Mouse (Mus musculus): Measurements from ENCODE around the gene Fgfr1op2. TPM values are rescaled to one million over a fixed set of nuclear protein-coding genes. Genes with fewer than 3 reads are reported as not detected.

Fgfr1op2 gene
- total and polyA plus RNA-seq, 3 experiments, result 73.0 to 101 (median 94.1) TPM

- Histone ChIP-seq H3K9ac (ENCODE audit: insufficient read depth, low read depth) (no peak overlapping the region), H3K27me3 (replicated peaks) (no peaks in the 10 kb centered on the region), H3K27ac (ENCODE audit: insufficient read depth, low read depth) (no peak overlapping the region), H3K4me2 (ENCODE audit: insufficient read depth, low read depth, poor library complexity, severe bottlenecking) (no peak overlapping the region), H3K36me3 (replicated peaks in 1 of 2; ENCODE audit: control insufficient read depth in 1 of 2, insufficient read depth in 1 of 2, low read length in 1 of 2) (peaks cover 56 to 84% of the 10 kb centered on the region in 2 experiments), H3K9me3 (replicated peaks; ENCODE audit: low read length) (peaks cover 2% of the 10 kb centered on the region), H3K4me1 (ENCODE audit: control insufficient read depth in 1 of 2, insufficient read depth in 2 of 2) (peaks cover 2 to 16% of the 10 kb centered on the region in 2 experiments; a peak in 3 of 4 replicates), H3K4me3 (replicated peaks in 1 of 3; ENCODE audit: low read depth in 2 of 3, low read length in 2 of 3, poor library complexity in 1 of 3) (no peak overlapping the region), H3K79me2 (replicated peaks; ENCODE audit: control insufficient read depth, extremely low read depth, insufficient read depth, poor library complexity, severe bottlenecking) (no peaks in the 10 kb centered on the region)
- DNase-seq (ENCODE audit: extremely low read depth), result no peak
- in situ Hi-C loops (cut with MboI; ENCODE audit: low pct_ligation_motif_present, low pct_unique_long_range_greater_than_20kb, low sequenced_read_pairs), result no loop called here
- TF ChIP-seq MAX (IDR thresholded peaks at IDR 0.05; ENCODE audit: low read length) (no peak), PAX5 (IDR thresholded peaks at IDR 0.05; ENCODE audit: low read length) (no peak), KAT2A (IDR thresholded peaks at IDR 0.05; ENCODE audit: insufficient replicate concordance, low read length) (no peak), CTCF (conservative IDR thresholded peaks at IDR 0.05 in 1 of 2, IDR thresholded peaks at IDR 0.05 in 1 of 2; ENCODE audit: low read depth in 2 of 2, low read length in 2 of 2) (no peak), RAD21 (IDR thresholded peaks at IDR 0.05; ENCODE audit: low read depth, low read length) (no peak), RCOR1 (conservative IDR thresholded peaks at IDR 0.05; ENCODE audit: low read depth, low read length) (no peak), USF1 (IDR thresholded peaks at IDR 0.05; ENCODE audit: low read depth, low read length) (no peak), ZNF384 (IDR thresholded peaks at IDR 0.05; ENCODE audit: low read depth, low read length) (no peak)
- dilution Hi-C loops (cut with MboI; ENCODE audit: extremely low pct_ligation_motif_present, extremely low pct_unique_long_range_greater_than_20kb, low sequenced_read_pairs), result no loop called here
These were observed 36.9 kb downstream of the Fgfr1op2 start for GRCm38 (mm10) chr6:146613907-146614306.

- peaks cover 2 to 16% of the 10 kb centered on the region in 2 experiments; a peak in 3 of 4 replicates for H3K4me1 ChIP-seq (ENCODE audit: control insufficient read depth in 1 of 2, insufficient read depth in 2 of 2)
- H3K4me3 ChIP-seq (replicated peaks in 1 of 3; ENCODE audit: low read depth in 2 of 3, low read length in 2 of 3, poor library complexity in 1 of 3), result no peak overlapping the region
- H3K79me2 ChIP-seq (replicated peaks; ENCODE audit: control insufficient read depth, extremely low read depth, insufficient read depth, poor library complexity, severe bottlenecking), result no peaks in the 10 kb centered on the region
- no peak overlapping the region for H3K9ac ChIP-seq (ENCODE audit: insufficient read depth, low read depth)
- no peak for DNase-seq (ENCODE audit: extremely low read depth)
- H3K27me3 ChIP-seq (replicated peaks), result no peaks in the 10 kb centered on the region
- no peak overlapping the region for H3K27ac ChIP-seq (ENCODE audit: insufficient read depth, low read depth)
- H3K9me3 ChIP-seq (replicated peaks; ENCODE audit: low read length), result peaks cover 2% of the 10 kb centered on the region
- no peak overlapping the region for H3K4me2 ChIP-seq (ENCODE audit: insufficient read depth, low read depth, poor library complexity, severe bottlenecking)
- in situ Hi-C loops (cut with MboI; ENCODE audit: low pct_ligation_motif_present, low pct_unique_long_range_greater_than_20kb, low sequenced_read_pairs), result no loop called here
- no peak for TF ChIP-seq MEF2A (IDR thresholded peaks at IDR 0.05; ENCODE audit: borderline replicate concordance, low read depth, low read length)
- TF ChIP-seq ZKSCAN1 (IDR thresholded peaks at IDR 0.05; ENCODE audit: borderline replicate concordance, low read depth, low read length), result no peak
- no peak for TF ChIP-seq CHD1 (IDR thresholded peaks at IDR 0.05; ENCODE audit: low read depth, low read length)
- no peak for TF ChIP-seq CHD2 (IDR thresholded peaks at IDR 0.05; ENCODE audit: low read length)
- no peak for TF ChIP-seq ZMIZ1 (IDR thresholded peaks at IDR 0.05; ENCODE audit: low read depth, low read length)
- TF ChIP-seq TCF12 (IDR thresholded peaks at IDR 0.05; ENCODE audit: low read depth, low read length), result no peak
- H3K36me3 ChIP-seq (replicated peaks in 1 of 2; ENCODE audit: control insufficient read depth in 1 of 2, insufficient read depth in 1 of 2, low read length in 1 of 2), result peaks cover 57 to 82% of the 10 kb centered on the region in 2 experiments
- dilution Hi-C loops (cut with MboI; ENCODE audit: extremely low pct_ligation_motif_present, extremely low pct_unique_long_range_greater_than_20kb, low sequenced_read_pairs), result no loop called here
These were observed 37.5 kb downstream of the Fgfr1op2 start for GRCm38 (mm10) chr6:146614541-146614940.

- Histone ChIP-seq H3K36me3 (replicated peaks in 1 of 2; ENCODE audit: control insufficient read depth in 1 of 2, insufficient read depth in 1 of 2, low read length in 1 of 2) (peaks cover 51 to 77% of the 10 kb centered on the region in 2 experiments), H3K9ac (ENCODE audit: insufficient read depth, low read depth) (no peak overlapping the region), H3K27ac (ENCODE audit: insufficient read depth, low read depth) (no peak overlapping the region), H3K4me1 (ENCODE audit: control insufficient read depth in 1 of 2, insufficient read depth in 2 of 2) (peaks cover 2 to 16% of the 10 kb centered on the region in 2 experiments; a peak in 3 of 4 replicates), H3K4me3 (replicated peaks in 1 of 3; ENCODE audit: low read depth in 2 of 3, low read length in 2 of 3, poor library complexity in 1 of 3) (no peak overlapping the region), H3K79me2 (replicated peaks; ENCODE audit: control insufficient read depth, extremely low read depth, insufficient read depth, poor library complexity, severe bottlenecking) (no peaks in the 10 kb centered on the region), H3K4me2 (ENCODE audit: insufficient read depth, low read depth, poor library complexity, severe bottlenecking) (no peak overlapping the region), H3K27me3 (replicated peaks) (no peaks in the 10 kb centered on the region), H3K9me3 (replicated peaks; ENCODE audit: low read length) (peaks cover 2% of the 10 kb centered on the region)
- dilution Hi-C loops (cut with MboI; ENCODE audit: extremely low pct_ligation_motif_present, extremely low pct_unique_long_range_greater_than_20kb, low sequenced_read_pairs), result no loop called here
- in situ Hi-C loops (cut with MboI; ENCODE audit: low pct_ligation_motif_present, low pct_unique_long_range_greater_than_20kb, low sequenced_read_pairs), result no loop called here
- no peak for DNase-seq (ENCODE audit: extremely low read depth)
- TF ChIP-seq USF1 (IDR thresholded peaks at IDR 0.05; ENCODE audit: low read depth, low read length) (no peak), SIN3A (IDR thresholded peaks at IDR 0.05; ENCODE audit: low read length) (no peak), ETS1 (conservative IDR thresholded peaks at IDR 0.05; ENCODE audit: low read depth, low read length) (no peak), BHLHE40 (IDR thresholded peaks at IDR 0.05; ENCODE audit: low read depth, low read length) (no peak), UBTF (IDR thresholded peaks at IDR 0.05; ENCODE audit: low read depth, low read length) (no peak), JUN (IDR thresholded peaks at IDR 0.05; ENCODE audit: insufficient read depth, low read depth, low read length) (no peak), SMC3 (IDR thresholded peaks at IDR 0.05; ENCODE audit: low read depth, low read length) (no peak), NELFE (IDR thresholded peaks at IDR 0.05; ENCODE audit: low read depth, low read length) (no peak), NRF1 (IDR thresholded peaks at IDR 0.05; ENCODE audit: low read depth, low read length) (no peak), CTCF (conservative IDR thresholded peaks at IDR 0.05 in 1 of 2, IDR thresholded peaks at IDR 0.05 in 1 of 2; ENCODE audit: low read depth in 2 of 2, low read length in 2 of 2) (no peak), PAX5 (IDR thresholded peaks at IDR 0.05; ENCODE audit: low read length) (no peak), TBP (conservative IDR thresholded peaks at IDR 0.05; ENCODE audit: low read depth, low read length) (no peak), E2F4 (IDR thresholded peaks at IDR 0.05; ENCODE audit: insufficient replicate concordance, low read depth, low read length) (no peak), CHD1 (IDR thresholded peaks at IDR 0.05; ENCODE audit: low read depth, low read length) (no peak), ZNF384 (IDR thresholded peaks at IDR 0.05; ENCODE audit: low read depth, low read length) (no peak), ZMIZ1 (IDR thresholded peaks at IDR 0.05; ENCODE audit: low read depth, low read length) (no peak), MEF2A (IDR thresholded peaks at IDR 0.05; ENCODE audit: borderline replicate concordance, low read depth, low read length) (no peak), GABPA (IDR thresholded peaks at IDR 0.05; ENCODE audit: insufficient replicate concordance, low read depth, low read length) (no peak), MAX (IDR thresholded peaks at IDR 0.05; ENCODE audit: low read length) (no peak)
These were observed 38.9 kb downstream of the Fgfr1op2 start for GRCm38 (mm10) chr6:146615891-146616290.

Measured in CH12.LX (cell line).